Mouse (Mus musculus): ENCODE measurements around the gene Lysmd3.
A peak's percentile ranks its signal among the peaks of the same experiment; 100 is the strongest.
"Not testable (repeated sequence)": the region's sequence is repeated elsewhere in the genome, so short reads cannot be mapped to it uniquely, and the experiment has no call there.

Gene Lysmd3

DNA sequence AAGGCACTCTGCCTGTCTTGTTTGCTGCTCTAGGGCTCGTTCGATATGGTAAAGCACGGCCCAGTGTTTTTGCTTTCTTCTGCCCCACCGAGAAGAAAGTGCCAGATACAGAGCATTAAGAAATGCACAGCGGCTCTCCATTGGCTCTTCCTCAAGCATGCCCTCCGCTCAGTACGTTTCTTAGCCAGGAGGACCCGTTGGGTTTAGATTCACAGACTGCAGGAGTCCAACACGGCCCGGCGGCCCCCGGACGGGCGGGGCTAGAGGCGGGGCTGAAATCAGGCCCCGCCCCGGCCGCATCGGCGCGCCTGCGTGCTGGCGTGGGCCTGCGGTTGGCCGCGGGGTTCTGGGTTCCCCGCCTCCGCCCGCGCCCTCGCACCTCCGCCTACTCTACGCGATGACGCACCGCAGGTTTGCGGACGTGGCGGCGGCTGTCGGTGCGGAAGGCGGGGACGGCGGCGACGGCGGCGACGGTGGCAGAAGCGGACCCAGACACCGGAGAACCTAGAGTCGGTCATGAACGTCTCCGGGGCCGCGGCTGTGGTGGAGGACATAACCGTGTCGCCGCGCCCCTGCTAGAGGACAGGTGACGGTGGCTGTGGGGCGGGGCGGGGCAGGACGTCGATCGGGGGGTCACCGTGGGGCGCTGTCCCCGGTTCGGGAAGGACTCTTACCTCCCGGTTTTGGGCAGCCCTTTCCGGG is at the start of gene Lysmd3:
Gene Lysmd3 (plus strand): TSS at position 313 of the 702 bp plus-strand sequence.
- peak; percentile 91 to 96 for DNase-seq

DNA sequence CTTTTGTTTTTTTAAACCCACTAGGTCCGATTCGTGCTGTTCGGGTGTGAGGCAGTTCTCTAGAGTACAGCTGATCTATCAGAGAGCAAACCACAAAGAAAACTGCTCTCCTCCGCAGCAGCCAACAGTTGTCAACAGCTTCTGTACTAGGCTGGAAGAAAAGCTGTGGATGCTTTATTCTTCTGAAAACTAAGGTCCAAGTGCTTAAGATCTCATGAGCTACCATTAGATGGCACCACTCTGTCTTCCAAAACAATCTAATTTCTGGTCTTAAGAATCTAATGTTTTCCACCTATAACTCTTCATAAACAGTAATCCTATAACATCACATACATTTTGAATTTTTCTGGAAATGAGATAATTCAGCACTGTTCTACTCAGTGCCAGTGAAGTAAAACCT is 47.1 kb upstream of the Lysmd3 start:
- no peak for DNase-seq

GRCm38 (mm10) chr13:81627861-81628260 is 29.6 kb upstream of the Lysmd3 start:
- not testable (repeated sequence) for DNase-seq

DNA sequence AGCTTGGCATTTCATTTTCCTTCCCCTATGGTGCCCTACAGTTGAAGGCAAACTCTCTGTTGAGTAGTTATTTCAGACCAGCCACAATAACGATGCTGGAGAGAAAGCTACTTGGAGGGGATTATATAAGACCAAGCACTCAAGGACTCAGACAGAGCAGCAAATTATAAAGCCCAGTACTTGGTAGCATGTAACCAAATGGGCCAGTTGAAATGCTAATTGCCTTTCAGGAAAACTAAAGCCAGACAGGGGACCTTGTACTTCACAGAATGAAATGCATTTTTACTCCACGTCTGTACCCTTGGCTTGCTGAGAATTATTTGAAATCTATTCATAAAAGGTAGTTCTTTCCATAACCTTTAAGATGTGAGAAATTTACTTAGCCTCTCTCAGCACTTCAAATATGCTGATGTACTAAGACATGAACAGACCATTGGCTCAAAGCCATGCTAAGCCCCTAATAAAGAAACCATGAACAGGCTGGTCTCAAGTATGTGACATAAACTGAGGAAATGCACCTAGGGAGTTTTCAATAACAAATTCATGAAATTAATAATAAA is 28.8 kb upstream of the Lysmd3 start:
- DNase-seq = no peak

DNA sequence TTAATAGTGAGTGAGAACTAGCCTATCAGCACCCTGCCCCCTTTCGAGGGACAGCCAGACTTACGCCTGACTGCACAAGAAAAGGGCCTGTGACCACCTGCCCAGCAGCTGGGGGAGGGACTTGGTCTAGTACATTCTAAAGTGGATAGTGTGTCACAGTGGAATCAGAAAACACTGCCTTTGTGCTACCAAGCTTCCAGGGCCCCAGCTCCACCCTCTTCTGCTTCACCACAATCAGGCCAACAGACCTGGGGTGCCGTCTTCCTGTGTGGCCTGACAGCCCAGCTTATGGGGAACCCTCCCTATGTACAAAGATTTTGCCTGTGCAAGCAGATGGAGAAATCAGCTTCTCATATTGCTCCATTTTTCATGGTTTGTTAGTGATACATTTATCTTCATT is 28.1 kb upstream of the Lysmd3 start:
- DNase-seq = no peak

GRCm38 (mm10) chr13:81630566-81630965 is 26.9 kb upstream of the Lysmd3 start:
- no peak for DNase-seq

DNA sequence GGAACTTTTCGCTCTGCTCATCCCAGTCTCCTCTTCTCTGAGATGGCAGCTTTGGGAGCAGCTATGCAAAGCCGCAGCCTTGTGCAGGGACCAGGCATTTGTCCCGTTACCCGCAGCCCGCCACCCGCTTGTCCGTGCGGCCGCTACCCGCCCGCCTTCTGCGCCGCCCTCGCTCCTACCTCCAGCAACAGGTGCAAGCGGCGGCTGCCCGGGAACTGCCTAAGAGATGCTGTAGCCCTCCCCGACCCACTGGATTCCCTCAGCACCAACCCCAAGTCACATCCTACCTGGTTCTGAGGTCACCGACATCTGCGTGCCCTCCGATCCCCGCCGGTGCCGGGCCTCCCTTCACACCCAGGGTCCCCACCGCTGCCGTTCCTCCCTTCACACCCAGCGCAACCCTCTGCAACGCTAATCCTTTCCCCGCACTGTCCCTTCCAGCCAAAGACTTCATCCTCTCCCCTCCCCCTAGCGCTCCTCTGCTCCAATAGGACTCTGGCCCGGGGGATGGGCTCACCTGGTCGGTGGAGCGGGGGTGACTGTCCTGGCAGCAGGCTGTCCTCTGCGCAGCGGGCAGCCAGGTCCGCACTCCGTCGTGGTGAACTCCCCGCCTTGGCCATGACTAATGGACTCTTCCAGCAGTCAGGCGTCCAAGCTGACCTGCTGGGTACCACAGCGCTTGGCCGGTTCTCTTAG is 24.6 kb upstream of the Lysmd3 start, which contains the start of gene Adgrv1:
Gene Adgrv1 (minus strand): TSS at position 435 of the 696 bp plus-strand sequence.
- peak; percentile 72 to 84 for DNase-seq

GRCm38 (mm10) chr13:81639624-81640023 is 17.8 kb upstream of the Lysmd3 start:
- no peak for DNase-seq

DNA sequence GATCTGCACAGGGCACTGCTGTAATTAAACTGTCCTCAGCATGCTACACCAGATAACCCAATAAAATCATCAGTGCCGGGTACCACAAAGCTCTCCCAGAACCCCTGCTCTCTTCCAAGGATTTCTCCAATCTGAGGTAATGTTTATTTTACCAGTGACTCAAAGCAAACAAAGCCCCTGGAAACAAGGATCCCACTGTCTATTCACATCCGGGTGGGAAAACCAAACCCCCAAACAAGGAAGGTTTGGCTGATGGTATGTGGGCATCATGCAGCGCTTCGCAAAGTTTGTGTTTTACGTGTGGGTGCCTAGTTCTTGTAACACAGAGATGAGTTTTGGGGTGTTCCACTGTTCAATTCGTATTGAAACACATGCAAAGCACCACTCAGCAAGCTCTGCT is 16.6 kb upstream of the Lysmd3 start:
- DNase-seq = no peak

DNA sequence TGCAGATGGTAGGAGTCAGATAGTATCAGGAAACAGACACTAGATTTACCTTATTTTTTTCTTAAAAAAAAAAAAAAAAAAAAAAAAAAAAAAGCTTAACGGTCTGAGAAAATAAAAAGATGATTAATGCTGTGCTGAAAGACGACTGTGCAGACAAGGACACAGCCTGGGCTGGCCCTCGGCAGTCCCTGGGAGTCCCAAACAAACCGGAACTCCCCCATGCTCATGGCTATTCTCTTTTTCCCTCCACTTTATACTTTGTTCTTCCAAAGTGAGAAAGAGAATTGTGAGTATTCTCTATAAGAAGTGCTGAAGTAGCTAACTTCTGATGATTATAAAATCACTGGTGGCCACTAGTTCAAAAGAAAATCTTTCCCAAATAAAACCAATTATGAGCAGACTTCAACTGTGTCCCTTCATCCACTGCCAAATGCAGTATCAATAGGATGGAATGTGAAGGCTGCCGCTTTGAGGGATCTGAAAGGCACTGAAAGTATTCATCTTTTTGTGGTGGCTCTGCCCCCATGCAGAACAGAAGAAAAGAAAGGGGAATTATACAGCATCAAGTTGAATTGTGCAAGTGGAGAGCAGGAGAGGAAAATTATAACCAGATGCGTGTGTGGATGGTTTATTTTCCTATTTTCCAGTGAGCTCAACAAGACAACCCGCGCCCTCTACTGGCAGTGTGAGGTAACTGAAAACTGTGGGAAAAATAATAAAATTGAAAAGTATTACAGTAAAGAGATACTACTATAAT is 16.0 kb upstream of the Lysmd3 start:
- peak; percentile 45 to 61 for DNase-seq

GRCm38 (mm10) chr13:81642491-81643149 is 14.8 kb upstream of the Lysmd3 start:
- no peak for DNase-seq

GRCm38 (mm10) chr13:81644047-81644565 is 13.4 kb upstream of the Lysmd3 start:
- no peak for DNase-seq

GRCm38 (mm10) chr13:81646348-81646747 is 11.1 kb upstream of the Lysmd3 start:
- DNase-seq = no peak

GRCm38 (mm10) chr13:81650382-81650781 is 7.1 kb upstream of the Lysmd3 start:
- DNase-seq = not testable (repeated sequence)

- peak in 1 of 2 experiments; percentile 11 for DNase-seq
Measured at GRCm38 (mm10) chr13:81656091-81656850, 1.2 kb upstream of the Lysmd3 start.

DNA sequence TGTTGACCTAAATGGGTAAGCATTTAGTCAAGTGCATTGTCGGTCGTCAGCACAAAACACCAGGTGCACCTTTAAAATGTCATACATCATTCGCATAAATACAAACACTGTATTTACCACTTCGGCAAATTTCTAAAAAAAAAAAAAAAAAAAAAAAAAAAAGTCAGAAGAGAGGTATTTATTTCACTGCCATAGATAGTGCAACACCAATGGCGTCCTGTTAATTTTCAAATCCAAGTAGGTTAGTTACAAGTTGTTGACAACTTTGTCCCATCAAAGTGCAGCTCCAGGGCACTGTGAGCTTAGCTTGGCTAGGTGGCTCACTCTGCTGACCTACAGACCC is 484 bp upstream of the Lysmd3 start:
- no peak for DNase-seq

GRCm38 (mm10) chr13:81658053-81658752 is 740 bp downstream of the Lysmd3 start:
- DNase-seq = no peak

DNA sequence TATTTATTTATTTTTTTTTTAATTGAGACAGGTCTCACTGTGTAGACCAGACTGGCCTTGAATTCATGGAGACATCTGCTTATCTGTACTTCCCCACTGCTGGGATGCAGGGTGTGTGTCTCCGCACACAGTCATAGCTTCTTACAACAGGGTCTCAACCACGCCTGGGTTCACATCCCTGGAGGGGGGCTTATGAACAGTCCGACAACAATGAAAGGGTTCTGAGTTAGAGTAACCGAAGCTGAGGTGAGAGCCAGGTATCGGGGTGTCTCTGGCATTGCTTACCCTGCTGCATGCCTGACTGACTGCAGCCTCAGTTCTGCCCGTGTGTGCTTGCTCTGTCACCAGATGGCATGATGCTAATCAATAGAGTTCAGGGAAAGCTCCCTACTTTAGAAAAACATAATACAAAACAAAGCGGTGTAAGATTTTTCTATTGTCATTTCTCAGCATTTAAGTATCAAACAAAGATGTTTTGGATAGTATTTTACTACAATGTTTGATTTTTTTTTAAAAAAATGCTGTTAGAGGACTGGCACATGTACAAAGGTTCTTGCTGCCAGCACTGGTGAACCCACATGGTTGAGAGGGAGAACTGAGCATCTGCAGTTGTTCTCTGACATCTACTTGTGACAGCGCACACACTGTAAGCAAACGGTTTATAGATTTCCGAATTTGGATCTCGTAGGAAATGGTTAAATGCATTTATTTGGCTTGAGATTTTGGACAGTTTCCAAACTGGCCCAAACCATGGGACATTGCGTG is 6.3 kb downstream of the Lysmd3 start:
- peak; percentile 15 to 39 for DNase-seq

DNA sequence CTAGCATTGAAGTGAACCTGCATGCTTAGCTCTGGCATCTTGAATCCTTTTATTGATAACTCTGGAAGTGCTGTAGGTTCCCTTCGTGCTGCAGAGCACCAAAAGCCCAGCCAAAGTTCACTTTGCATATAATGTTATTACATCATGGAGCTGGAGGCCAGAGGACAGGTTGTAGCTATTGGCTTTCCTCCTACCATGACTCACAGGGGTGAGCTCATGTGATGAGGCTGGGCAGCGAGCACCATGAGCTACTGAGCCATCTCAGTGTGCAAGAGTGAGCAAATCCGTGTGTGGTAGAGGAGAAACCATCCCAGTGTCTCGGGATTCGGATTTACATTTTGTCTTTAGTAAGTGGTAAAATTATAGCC is 6.9 kb downstream of the Lysmd3 start:
- DNase-seq = peak; percentile 55 to 63

GRCm38 (mm10) chr13:81667713-81668112 is 10.2 kb downstream of the Lysmd3 start:
- DNase-seq = no peak

All from cerebellum, postnatal 36 days (tissue).